Mouse (Mus musculus) limb, embryonic 15.5 days (tissue): ENCODE data around the gene Tspyl2. TPM values are rescaled to one million over a fixed set of nuclear protein-coding genes. Genes with fewer than 3 reads are reported as not detected.

Source experiments
- polyA plus RNA-seq: library from polyadenylated mRNA; unstranded; fragments of >200 nt; fragmentation: Nextera tagmentation; extraction: Ambion mirVana; gene quantifications from 2 replicates; pipeline ENCODE4 v1.2.1, GENCODE M21; 2015

The Tspyl2 gene
- polyA plus RNA-seq, 1 experiment from 2014 or later, result 34.7 TPM

Other genes starting within 250 kb of the Tspyl2 start
- gene Iqsec2, start 198.2 kb downstream of the Tspyl2 start, polyA plus RNA-seq, result 3.9 and 4.0 TPM in 2 replicates
- 38.2 and 41.0 TPM in 2 replicates for gene Kdm5c, start 109.4 kb downstream of the Tspyl2 start, polyA plus RNA-seq
- 11.4 and 15.1 TPM in 2 replicates for gene Kantr, start 14.9 kb downstream of the Tspyl2 start, polyA plus RNA-seq
- 2.3 and 4.3 TPM in 2 replicates for gene Gpr173, start 26.3 kb upstream of the Tspyl2 start, polyA plus RNA-seq
- gene Cldn34a, start 220.9 kb upstream of the Tspyl2 start, polyA plus RNA-seq, result not detected in 2 replicates